In genomic region chr11:97138554-97139226, GRCm38 (mm10) we compare ENCODE assay signal across 8 mouse cellular contexts. TPM values are rescaled to one million over a fixed set of nuclear protein-coding genes. Genes with fewer than 3 reads are reported as not detected.
DNase-seq lines count a peak whose midpoint lies in the region; ATAC-seq and TF ChIP-seq lines count a peak whose summit lies in the region.

No protein-coding gene starts in this region.

- TF ChIP-seq POLR2A in ES-Bruce4 (IDR thresholded peaks at IDR 0.05; ENCODE audit: insufficient read depth, low read length), result no peak

- peak overlapping the region; percentile 56 for H3K4me2 ChIP-seq in hindbrain, embryonic 14.5 days (replicated peaks)
- H3K4me2 ChIP-seq in liver, embryonic 15.5 days, result peak overlapping the region; percentile 38
- H3K4me2 ChIP-seq in stomach, embryonic 15.5 days, result peak overlapping the region; percentile 58

- ATAC-seq in hindbrain, embryonic 14.5 days (ENCODE audit: low FRiP score), result peak; percentile 60
- no peak for ATAC-seq in liver, embryonic 15.5 days (ENCODE audit: insufficient read depth)
- no peak; the same call in 1 of the 2 replicates for ATAC-seq in stomach, embryonic 15.5 days (ENCODE audit: insufficient read depth, low FRiP score, low read depth)
- no peak for ATAC-seq in megakaryocyte-erythroid progenitor cell, adult 5-6 weeks (replicated peaks; ENCODE audit: low FRiP score, low TSS enrichment, poor library complexity, severe bottlenecking)

- peak overlapping the region; percentile 41; the same call in 1 of the 2 replicates for H3K27ac ChIP-seq in gastrocnemius, adult 2 months
- no peak overlapping the region for H3K27ac ChIP-seq in ES-Bruce4 (ENCODE audit: insufficient read depth, low read length)
- peak overlapping the region; percentile 60 for H3K27ac ChIP-seq in hindbrain, embryonic 14.5 days
- no peak overlapping the region for H3K27ac ChIP-seq in liver, embryonic 15.5 days (replicated peaks)
- no peak overlapping the region for H3K27ac ChIP-seq in stomach, embryonic 15.5 days

- H3K9ac ChIP-seq in ES-Bruce4 (ENCODE audit: low read depth, poor library complexity, severe bottlenecking), result peak overlapping the region; percentile 56
- H3K9ac ChIP-seq in hindbrain, embryonic 14.5 days, result peak overlapping the region; percentile 56
- no peak overlapping the region for H3K9ac ChIP-seq in liver, embryonic 15.5 days
- no peak overlapping the region for H3K9ac ChIP-seq in stomach, embryonic 15.5 days

- peaks cover 5% of the 10 kb centered on the region for H3K4me1 ChIP-seq in ES-Bruce4 (ENCODE audit: control insufficient read depth, insufficient read depth, low read length)
- peaks cover 16% of the 10 kb centered on the region for H3K4me1 ChIP-seq in hindbrain, embryonic 14.5 days (replicated peaks; ENCODE audit: control insufficient read depth, insufficient read depth, low read length)
- H3K4me1 ChIP-seq in liver, embryonic 15.5 days (replicated peaks), result peaks cover 6% of the 10 kb centered on the region; the same call in 1 of the 2 replicates
- peaks cover 5% of the 10 kb centered on the region; the same call in 1 of the 2 replicates for H3K4me1 ChIP-seq in stomach, embryonic 15.5 days

- peak; percentile 65 for DNase-seq in gastrocnemius, adult 2 months
- DNase-seq in gastrocnemius, postnatal 25 days, result no peak
- DNase-seq in cerebellum, postnatal 4 days (ENCODE audit: low spot score in 2 of 2), result peak; percentile 45 to 57
- DNase-seq in hindbrain, embryonic 14.5 days (ENCODE audit: low spot score), result peak; percentile 59

- H3K36me3 ChIP-seq in ES-Bruce4 (ENCODE audit: control insufficient read depth, insufficient read depth, low read length, poor library complexity, severe bottlenecking), result no peaks in the 10 kb centered on the region
- peaks cover 37% of the 10 kb centered on the region for H3K36me3 ChIP-seq in hindbrain, embryonic 14.5 days (replicated peaks; ENCODE audit: control insufficient read depth, insufficient read depth)
- no peaks in the 10 kb centered on the region for H3K36me3 ChIP-seq in liver, embryonic 15.5 days (replicated peaks)
- no peaks in the 10 kb centered on the region for H3K36me3 ChIP-seq in stomach, embryonic 15.5 days

- peak overlapping the region; percentile 66 for H3K4me3 ChIP-seq in gastrocnemius, adult 2 months
- H3K4me3 ChIP-seq in ES-Bruce4 (ENCODE audit: low read depth, low read length), result peak overlapping the region; percentile 20
- peak overlapping the region; percentile 30 for H3K4me3 ChIP-seq in hindbrain, embryonic 14.5 days (replicated peaks; ENCODE audit: low read length)
- H3K4me3 ChIP-seq in liver, embryonic 15.5 days (replicated peaks), result peak overlapping the region; percentile 8; the same call in 1 of the 2 replicates
- H3K4me3 ChIP-seq in stomach, embryonic 15.5 days (replicated peaks), result peak overlapping the region; percentile 24

- 9% methylated on average over 69 of the region's 69 CpGs for WGBS in hindbrain, embryonic 14.5 days
- WGBS in liver, embryonic 15.5 days (ENCODE audit: insufficient replicate concordance), result 73% methylated on average over 64 of the region's 69 CpGs
- 34% methylated on average over 59 of the region's 69 CpGs for WGBS in stomach, embryonic 15.5 days

- H3K27me3 ChIP-seq in ES-Bruce4 (ENCODE audit: control insufficient read depth, insufficient read depth, low read length, poor library complexity, severe bottlenecking), result peaks cover 3% of the 10 kb centered on the region
- H3K27me3 ChIP-seq in hindbrain, embryonic 14.5 days (ENCODE audit: control insufficient read depth, insufficient read depth, low read length), result 0 out of 2 replicates have a peak, but pooled peaks cover 4% of the 10 kb centered on the region
- H3K27me3 ChIP-seq in liver, embryonic 15.5 days, result peaks cover 49% of the 10 kb centered on the region
- peaks cover 21% of the 10 kb centered on the region for H3K27me3 ChIP-seq in stomach, embryonic 15.5 days (replicated peaks)

- TF ChIP-seq CTCF in gastrocnemius, adult 2 months (IDR thresholded peaks at IDR 0.05), result no peak; the same call in 1 of the 2 replicates
- no peak for TF ChIP-seq CTCF in ES-Bruce4 (IDR thresholded peaks at IDR 0.05; ENCODE audit: low read depth, low read length)

- intact Hi-C loops in gastrocnemius, adult 2 months (cut with DNase I), result no loop called here

- no peaks in the 10 kb centered on the region for H3K9me3 ChIP-seq in ES-Bruce4 (replicated peaks; ENCODE audit: control insufficient read depth, insufficient read depth, low read length, poor library complexity, severe bottlenecking)
- no peaks in the 10 kb centered on the region for H3K9me3 ChIP-seq in hindbrain, embryonic 14.5 days (ENCODE audit: control insufficient read depth, low read length)
- H3K9me3 ChIP-seq in liver, embryonic 15.5 days (replicated peaks), result no peaks in the 10 kb centered on the region
- no peaks in the 10 kb centered on the region for H3K9me3 ChIP-seq in stomach, embryonic 15.5 days

- TF ChIP-seq EP300 in ES-Bruce4 (IDR thresholded peaks at IDR 0.05; ENCODE audit: insufficient read depth, low read depth, low read length), result no peak

RNA-seq across cellular contexts. Expression of gene Tbkbp1, which starts 12.6 kb away (rescaled TPM):
- total RNA-seq in gastrocnemius, adult 2 months (2021), result 1 to 10 TPM; 4.0 to 6.1 TPM
- total RNA-seq in gastrocnemius, postnatal 25 days (2021), result 1 to 10 TPM; 4.6 to 4.9 TPM
- polyA plus RNA-seq in ES-Bruce4 (2011; ENCODE audit: insufficient read depth, insufficient read length, low read depth, missing spikeins), result 5.4 and 6.1 TPM in 2 replicates
- 9.3 and 10.8 TPM in 2 replicates for polyA plus RNA-seq in hindbrain, embryonic 14.5 days (2014; fragmentation: Nextera tagmentation; extraction: Ambion mirVana)
- 1.9 and 2.1 TPM in 2 replicates for polyA plus RNA-seq in liver, embryonic 15.5 days (2015; fragmentation: Nextera tagmentation; extraction: Ambion mirVana)
- polyA plus RNA-seq in stomach, embryonic 15.5 days (2015; fragmentation: Nextera tagmentation; extraction: Ambion mirVana), result 4.1 and 5.3 TPM in 2 replicates
- total RNA-seq in megakaryocyte-erythroid progenitor cell, adult 5-6 weeks (2014; fragmentation: Nextera tagmentation), result 0.89 TPM in 1 of 2 replicates, not detected in the other
- 0.23 TPM in 2 replicates for total RNA-seq in megakaryocyte-erythroid progenitor cell, adult 5-6 weeks (2017)

RNA-seq across cellular contexts. Expression of gene Tbx21, which starts 23.6 kb away (rescaled TPM):
- total RNA-seq in gastrocnemius, adult 2 months (2021), result under 1 TPM; 0.17 to 0.48 TPM
- total RNA-seq in gastrocnemius, postnatal 25 days (2021), result under 1 TPM; 0.41 to 0.86 TPM
- polyA plus RNA-seq in ES-Bruce4 (2011; ENCODE audit: insufficient read depth, insufficient read length, low read depth, missing spikeins), result 0.24 TPM in 1 of 2 replicates, not detected in the other
- not detected in 2 replicates for polyA plus RNA-seq in hindbrain, embryonic 14.5 days (2014; fragmentation: Nextera tagmentation; extraction: Ambion mirVana)
- 0.08 and 0.15 TPM in 2 replicates for polyA plus RNA-seq in liver, embryonic 15.5 days (2015; fragmentation: Nextera tagmentation; extraction: Ambion mirVana)
- polyA plus RNA-seq in stomach, embryonic 15.5 days (2015; fragmentation: Nextera tagmentation; extraction: Ambion mirVana), result 0.24 TPM in 1 of 2 replicates, not detected in the other
- 0.96 and 1.9 TPM in 2 replicates for total RNA-seq in megakaryocyte-erythroid progenitor cell, adult 5-6 weeks (2014; fragmentation: Nextera tagmentation)
- total RNA-seq in megakaryocyte-erythroid progenitor cell, adult 5-6 weeks (2017), result 0.30 and 0.61 TPM in 2 replicates

RNA-seq across cellular contexts. Expression of gene Kpnb1, which starts 49.0 kb away (rescaled TPM):
- 10 to 100 TPM; 49.2 to 58.9 TPM for total RNA-seq in gastrocnemius, adult 2 months (2021)
- total RNA-seq in gastrocnemius, postnatal 25 days (2021), result 10 to 100 TPM; 48.9 to 53.5 TPM
- 316 and 345 TPM in 2 replicates for polyA plus RNA-seq in ES-Bruce4 (2011; ENCODE audit: insufficient read depth, insufficient read length, low read depth, missing spikeins)
- 35.3 and 44.2 TPM in 2 replicates for polyA plus RNA-seq in hindbrain, embryonic 14.5 days (2014; fragmentation: Nextera tagmentation; extraction: Ambion mirVana)
- polyA plus RNA-seq in liver, embryonic 15.5 days (2015; fragmentation: Nextera tagmentation; extraction: Ambion mirVana), result 18.4 and 18.6 TPM in 2 replicates
- 47.2 and 50.2 TPM in 2 replicates for polyA plus RNA-seq in stomach, embryonic 15.5 days (2015; fragmentation: Nextera tagmentation; extraction: Ambion mirVana)
- total RNA-seq in megakaryocyte-erythroid progenitor cell, adult 5-6 weeks (2014; fragmentation: Nextera tagmentation), result 185 and 196 TPM in 2 replicates
- 436 and 446 TPM in 2 replicates for total RNA-seq in megakaryocyte-erythroid progenitor cell, adult 5-6 weeks (2017)

Comparison
In these comparisons a context has a peak if more than half of its experiments do, and no peak if none do; other contexts are left out.
1. H3K27ac ChIP-seq: peak in gastrocnemius, adult 2 months (single experiment) and hindbrain, embryonic 14.5 days (single experiment); none in ES-Bruce4 (single experiment), liver, embryonic 15.5 days (single experiment) and stomach, embryonic 15.5 days (single experiment).
2. H3K4me3 ChIP-seq: peak in every context shown above with its lines; median percentile 66 in gastrocnemius, adult 2 months; 30 in hindbrain, embryonic 14.5 days; 24 in stomach, embryonic 15.5 days; 20 in ES-Bruce4; 8 in liver, embryonic 15.5 days.
3. H3K9ac ChIP-seq: peak in ES-Bruce4 (single experiment) and hindbrain, embryonic 14.5 days (single experiment); none in liver, embryonic 15.5 days (single experiment) and stomach, embryonic 15.5 days (single experiment).
4. Peak in every context shown above with its lines, with median percentiles within 50 percentile points of each other: H3K4me2 ChIP-seq.